Comparison of ENCODE assay signal across 26 mouse cellular contexts in genomic region chr5:118260055-118260454, GRCm38 (mm10). TPM values are rescaled to one million over a fixed set of nuclear protein-coding genes. Genes with fewer than 3 reads are reported as not detected.
A peak's percentile ranks its signal among the peaks of the same experiment; 100 is the strongest.
DNase-seq lines count a peak whose midpoint lies in the region; ATAC-seq and TF ChIP-seq lines count a peak whose summit lies in the region.
"Had no signal": no experiment of that assay in that cellular context is flagged by ENCODE, and none has a peak within 500 bp of the region (broad histone marks: within the 10 kb centered on the region; RNA-seq: fewer than 3 reads in every experiment).

No protein-coding gene starts in this region.

- 48% methylated on average over 10 of the region's 10 CpGs for WGBS in liver, postnatal 0 days (ENCODE audit: insufficient replicate concordance)
- WGBS in liver, embryonic 12.5 days (ENCODE audit: insufficient replicate concordance) = 39% methylated on average over 10 of the region's 10 CpGs
- 22% methylated on average over 10 of the region's 10 CpGs for WGBS in bone marrow, adult 2 months

- TF ChIP-seq CTCF in liver, postnatal 0 days (IDR thresholded peaks at IDR 0.05; ENCODE audit: low read depth) = no peak
- TF ChIP-seq CTCF in bone marrow, adult 2 months (IDR thresholded peaks at IDR 0.05; ENCODE audit: control insufficient read depth, insufficient read depth, low read length) = no peak

- no peak for TF ChIP-seq POLR2A in bone marrow, adult 2 months (IDR thresholded peaks at IDR 0.05; ENCODE audit: borderline replicate concordance, control insufficient read depth, low read depth, low read length)

- no peaks in the 10 kb centered on the region for H3K9me3 ChIP-seq in liver, postnatal 0 days (ENCODE audit: low read length)
- no peaks in the 10 kb centered on the region for H3K9me3 ChIP-seq in liver, embryonic 12.5 days (replicated peaks)
- H3K9me3 ChIP-seq: embryonic facial prominence, embryonic 13.5 days; heart, embryonic 12.5 days; kidney, embryonic 15.5 days; limb, embryonic 12.5 days; midbrain, embryonic 12.5 days had no signal

- H3K4me1 ChIP-seq in liver, postnatal 0 days (ENCODE audit: insufficient read depth) = peaks cover 21% of the 10 kb centered on the region
- H3K4me1 ChIP-seq in liver, embryonic 12.5 days = peaks cover 3% of the 10 kb centered on the region; the same call in 1 of the 2 replicates
- peaks cover 1% of the 10 kb centered on the region; the same call in 1 of the 2 replicates for H3K4me1 ChIP-seq in bone marrow, adult 2 months (ENCODE audit: control insufficient read depth, insufficient read depth, low read length)
- H3K4me1 ChIP-seq: kidney, embryonic 15.5 days; limb, embryonic 12.5 days had no signal

- peak; percentile 32 for DNase-seq in liver, postnatal 0 days
- DNase-seq in lung, postnatal 36 days = peak; percentile 34
- DNase-seq: adrenal gland, postnatal 25 days; gastrocnemius, adult 2 months; gastrocnemius, postnatal 36 days; heart, adult 2 months; kidney, adult 18-20 months; kidney, postnatal 25 days; right cerebral cortex, adult 18-20 months; right cerebral cortex, postnatal 4 days; thymus, adult 2 months; thymus, postnatal 36 days had no signal

- no peak for TF ChIP-seq EP300 in liver, postnatal 0 days (IDR thresholded peaks at IDR 0.05; ENCODE audit: low read depth)

- no peak overlapping the region for H3K9ac ChIP-seq in liver, postnatal 0 days (replicated peaks)
- no peak overlapping the region for H3K9ac ChIP-seq in liver, embryonic 12.5 days
- H3K9ac ChIP-seq: embryonic facial prominence, embryonic 13.5 days; heart, embryonic 12.5 days; hindbrain, embryonic 14.5 days; kidney, embryonic 15.5 days; limb, embryonic 12.5 days; midbrain, embryonic 12.5 days had no signal

- no peaks in the 10 kb centered on the region for H3K27me3 ChIP-seq in liver, postnatal 0 days (ENCODE audit: insufficient read depth, low read length)
- no peaks in the 10 kb centered on the region for H3K27me3 ChIP-seq in liver, embryonic 12.5 days (replicated peaks)
- H3K27me3 ChIP-seq: embryonic facial prominence, embryonic 13.5 days; heart, embryonic 12.5 days; kidney, embryonic 15.5 days; limb, embryonic 12.5 days; midbrain, embryonic 12.5 days had no signal

- ATAC-seq in liver, postnatal 0 days = no peak
- no peak for ATAC-seq in liver, embryonic 12.5 days
- ATAC-seq in neutrophil, adult 5-6 weeks (ENCODE audit: extremely low read depth, insufficient number of reproducible peaks, low FRiP score, poor library complexity, severe bottlenecking) = peak; percentile 54
- ATAC-seq in inflammation-experienced regulatory T-cells, adult 6 months = no peak
- ATAC-seq in erythroid progenitor cell, adult 5-6 weeks (replicated peaks; ENCODE audit: low FRiP score, poor library complexity, severe bottlenecking) = no peak
- ATAC-seq: CD4-positive, CD25-positive, alpha-beta regulatory T cell, adult 4 months; forebrain, embryonic 16.5 days had no signal

- no peak overlapping the region for H3K4me3 ChIP-seq in liver, postnatal 0 days (ENCODE audit: low read depth, low read length)
- H3K4me3 ChIP-seq in liver, embryonic 12.5 days = no peak overlapping the region
- H3K4me3 ChIP-seq in bone marrow, adult 2 months (replicated peaks; ENCODE audit: control insufficient read depth, low read depth, low read length) = no peak overlapping the region
- H3K4me3 ChIP-seq: embryonic facial prominence, embryonic 13.5 days; gastrocnemius, adult 2 months; heart, adult 2 months; heart, embryonic 12.5 days; kidney, embryonic 15.5 days; limb, embryonic 12.5 days; midbrain, embryonic 12.5 days had no signal

- peaks cover 26% of the 10 kb centered on the region for H3K36me3 ChIP-seq in liver, postnatal 0 days (replicated peaks; ENCODE audit: insufficient read depth, low read length)
- H3K36me3 ChIP-seq in liver, embryonic 12.5 days = peaks cover 61% of the 10 kb centered on the region

- no peak overlapping the region for H3K4me2 ChIP-seq in liver, postnatal 0 days (ENCODE audit: low read depth, low read length)
- H3K4me2 ChIP-seq in liver, embryonic 12.5 days = no peak overlapping the region
- H3K4me2 ChIP-seq: embryonic facial prominence, embryonic 13.5 days; heart, embryonic 12.5 days; hindbrain, embryonic 14.5 days; kidney, embryonic 15.5 days; limb, embryonic 12.5 days; midbrain, embryonic 12.5 days had no signal

- H3K27ac ChIP-seq in liver, postnatal 0 days (ENCODE audit: low read depth) = no peak overlapping the region
- no peak overlapping the region for H3K27ac ChIP-seq in liver, embryonic 12.5 days
- H3K27ac ChIP-seq in bone marrow, adult 2 months (ENCODE audit: control insufficient read depth, insufficient read depth, low read depth, low read length, poor library complexity) = peak overlapping the region; percentile 60
- H3K27ac ChIP-seq: embryonic facial prominence, embryonic 13.5 days; gastrocnemius, adult 2 months; heart, adult 2 months; hindbrain, embryonic 14.5 days; kidney, embryonic 15.5 days; limb, embryonic 12.5 days; midbrain, embryonic 12.5 days had no signal

RNA-seq across cellular contexts. Expression of gene 2410131K14Rik, which starts 15.0 kb away (rescaled TPM):
- polyA plus RNA-seq in liver, postnatal 0 days (2015; fragmentation: Nextera tagmentation; extraction: Ambion mirVana) = 1.3 TPM in 2 replicates
- polyA plus RNA-seq in liver, embryonic 12.5 days (2016; fragmentation: Nextera tagmentation; extraction: Ambion mirVana) = 2.3 and 2.6 TPM in 2 replicates
- polyA plus RNA-seq in bone marrow, adult 2 months (2011; ENCODE audit: insufficient read depth, insufficient read length, low replicate concordance, missing spikeins) = 0.57 and 3.1 TPM in 2 replicates
- 8.0 and 8.1 TPM in 2 replicates for total RNA-seq in neutrophil, adult 5-6 weeks (2017)
- polyA plus RNA-seq in inflammation-experienced regulatory T-cells, adult 6 months (2017; shearing (Covaris generic)) = 1 to 10 TPM; 2.7 to 3.7 (median 3.1) TPM
- total RNA-seq in erythroid progenitor cell, adult 5-6 weeks (2015; ENCODE audit: low replicate concordance) = 0.72 and 1.7 TPM in 2 replicates
- total RNA-seq in erythroid progenitor cell, adult 5-6 weeks (2017; ENCODE audit: low replicate concordance) = 0.39 and 1.7 TPM in 2 replicates

RNA-seq across cellular contexts. Expression of gene Rnft2, which starts 15.1 kb away (rescaled TPM):
- polyA plus RNA-seq in liver, postnatal 0 days (2015; fragmentation: Nextera tagmentation; extraction: Ambion mirVana) = 0.14 TPM in 1 of 2 replicates, not detected in the other
- polyA plus RNA-seq in liver, embryonic 12.5 days (2016; fragmentation: Nextera tagmentation; extraction: Ambion mirVana) = 0.52 and 0.54 TPM in 2 replicates
- polyA plus RNA-seq in bone marrow, adult 2 months (2011; ENCODE audit: insufficient read depth, insufficient read length, low replicate concordance, missing spikeins) = 0.86 TPM in 1 of 2 replicates, not detected in the other
- total RNA-seq in neutrophil, adult 5-6 weeks (2017) = 1.5 TPM in 1 of 2 replicates, not detected in the other
- polyA plus RNA-seq in inflammation-experienced regulatory T-cells, adult 6 months (2017; shearing (Covaris generic)) = not detected
- not detected in 2 replicates for total RNA-seq in erythroid progenitor cell, adult 5-6 weeks (2015; ENCODE audit: low replicate concordance)
- total RNA-seq in erythroid progenitor cell, adult 5-6 weeks (2017; ENCODE audit: low replicate concordance) = not detected in 2 replicates
- total RNA-seq: hematopoietic stem cell, adult 5-6 weeks had no signal
- polyA plus RNA-seq: CD4-positive, CD25-positive, alpha-beta regulatory T cell, adult 4 months had no signal
